Mouse (Mus musculus) lung, embryonic 16.5 days (tissue): Measurements from ENCODE around the gene Tanc1. TPM values are rescaled to one million over a fixed set of nuclear protein-coding genes. Genes with fewer than 3 reads are reported as not detected.

Source experiments
- ATAC-seq: fragments of 200-750 bp; cut with Nextera tagmentation; 2 replicates; pipeline ENCODE4 v1.8.0; 2017; ENCODE audit warnings: low read depth, mild to moderate bottlenecking, moderate library complexity
- H3K27ac ChIP-seq: fragments of 300-500 bp; sonication (generic); 2 replicates; pipeline ENCODE4 v1.5.1; 2014; ENCODE audit warnings: mild to moderate bottlenecking, control low read depth, low read length
- H3K27me3 ChIP-seq: fragments of 300-500 bp; sonication (generic); 2 replicates; pipeline ENCODE4 v1.6.1; 2014; ENCODE audit warnings: low read depth, low read length, mixed read lengths; ENCODE audit not compliant: control insufficient read depth, insufficient read depth
- H3K36me3 ChIP-seq: fragments of 300-500 bp; sonication (generic); 2 replicates; pipeline ENCODE4 v1.6.1; 2014; ENCODE audit warnings: low read length; ENCODE audit not compliant: control insufficient read depth, insufficient read depth
- H3K4me1 ChIP-seq: fragments of 300-500 bp; sonication (generic); replicated peaks from 2 replicates; pipeline ENCODE4 v1.6.1; 2014; ENCODE audit warnings: low read length, mixed read lengths; ENCODE audit not compliant: control insufficient read depth, insufficient read depth
- H3K4me2 ChIP-seq: fragments of 300-500 bp; sonication (generic); 2 replicates; pipeline ENCODE4 v1.6.1; 2014; ENCODE audit warnings: low read depth, low read length, control low read depth
- H3K4me3 ChIP-seq: fragments of 300-500 bp; sonication (generic); 2 replicates; pipeline ENCODE4 v1.5.1; 2014; ENCODE audit warnings: mild to moderate bottlenecking, low read length, control low read depth
- H3K9ac ChIP-seq: fragments of 300-500 bp; sonication (generic); 2 replicates; pipeline ENCODE4 v1.6.1; 2014; ENCODE audit warnings: low read length, control low read depth
- H3K9me3 ChIP-seq: fragments of 300-500 bp; sonication (generic); 2 replicates; pipeline ENCODE4 v1.6.1; 2016; ENCODE audit warnings: low read length; ENCODE audit not compliant: control insufficient read depth
- WGBS: fragments of 180-500 bp; shearing (Covaris S2); extraction: QIAGEN DNeasy Blood & Tissue Kit; methylation state at CpG from one replicate; pipeline ENCODE4 v1.1.7; 2014; 5-methylcytosine and 5-hydroxymethylcytosine counted together
- polyA plus RNA-seq: library from polyadenylated mRNA; unstranded; fragments of >200 nt; fragmentation: Nextera tagmentation; extraction: Ambion mirVana; gene quantifications from 2 replicates; pipeline ENCODE4 v1.2.1, GENCODE M21; 2015

The Tanc1 gene
- polyA plus RNA-seq, 1 experiment from 2014 or later = 33.2 TPM

GRCm38 (mm10) chr2:59733410-59733809 is 121.6 kb downstream of the Tanc1 start:
- Histone ChIP-seq H3K9me3 (no peaks in the 10 kb centered on the region), H3K4me2 (no peak overlapping the region), H3K4me3 (no peak overlapping the region), H3K9ac (no peak overlapping the region), H3K27ac (peak overlapping the region; percentile 64), H3K36me3 (no peaks in the 10 kb centered on the region), H3K4me1 (peaks cover 16% of the 10 kb centered on the region), H3K27me3 (no peaks in the 10 kb centered on the region)
- peak; percentile 74 for ATAC-seq
- 48% methylated on average over 5 of the region's 5 CpGs for WGBS

DNA sequence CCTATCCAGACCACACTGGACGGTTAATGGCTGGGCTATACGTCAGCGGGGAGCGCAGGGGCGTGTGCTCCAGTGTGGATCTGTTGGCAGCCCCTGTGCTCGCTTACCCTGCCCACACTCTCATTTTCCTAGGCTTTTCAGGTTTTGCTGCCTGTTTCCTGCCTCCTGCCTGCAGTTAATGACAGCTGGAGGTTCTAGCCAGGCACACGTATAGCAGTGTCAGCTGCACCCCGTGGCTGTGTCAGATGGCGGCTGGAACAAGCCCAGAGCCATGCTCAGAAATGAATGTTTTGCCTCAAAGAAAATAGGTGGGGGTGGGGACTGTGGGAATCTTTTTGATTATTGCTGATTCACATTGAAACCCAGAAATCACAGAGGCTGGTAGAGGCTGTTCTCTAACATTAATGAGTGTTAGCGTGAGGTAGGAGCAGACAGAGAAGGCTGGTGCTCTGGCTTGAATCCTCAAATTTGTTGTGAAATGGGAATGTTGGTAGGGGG is 124.6 kb downstream of the Tanc1 start:
- Histone ChIP-seq H3K4me1 (peaks cover 16% of the 10 kb centered on the region), H3K36me3 (no peaks in the 10 kb centered on the region), H3K9me3 (no peaks in the 10 kb centered on the region), H3K4me2 (no peak overlapping the region), H3K27ac (peak overlapping the region; percentile 12; the same call in 1 of the 2 replicates), H3K27me3 (no peaks in the 10 kb centered on the region), H3K4me3 (no peak overlapping the region), H3K9ac (no peak overlapping the region)
- 63% methylated on average over 10 of the region's 10 CpGs for WGBS
- ATAC-seq = peak; percentile 56

GRCm38 (mm10) chr2:59737368-59737767 is 125.5 kb downstream of the Tanc1 start:
- Histone ChIP-seq H3K27me3 (no peaks in the 10 kb centered on the region), H3K9me3 (no peaks in the 10 kb centered on the region), H3K9ac (no peak overlapping the region), H3K4me1 (peaks cover 25% of the 10 kb centered on the region), H3K36me3 (no peaks in the 10 kb centered on the region), H3K4me2 (no peak overlapping the region), H3K4me3 (no peak overlapping the region), H3K27ac (no peak overlapping the region)
- 87% methylated on average over 6 of the region's 6 CpGs for WGBS
- no peak for ATAC-seq

GRCm38 (mm10) chr2:59738356-59738755 is 126.5 kb downstream of the Tanc1 start:
- Histone ChIP-seq H3K36me3 (no peaks in the 10 kb centered on the region), H3K4me3 (no peak overlapping the region), H3K4me1 (peaks cover 34% of the 10 kb centered on the region), H3K9ac (no peak overlapping the region), H3K4me2 (no peak overlapping the region), H3K27ac (no peak overlapping the region), H3K27me3 (no peaks in the 10 kb centered on the region), H3K9me3 (no peaks in the 10 kb centered on the region)
- ATAC-seq = no peak
- 82% methylated on average over 5 of the region's 5 CpGs for WGBS

GRCm38 (mm10) chr2:59739036-59739435 is 127.2 kb downstream of the Tanc1 start:
- no peaks in the 10 kb centered on the region for H3K36me3 ChIP-seq
- H3K27ac ChIP-seq = no peak overlapping the region
- H3K9ac ChIP-seq = no peak overlapping the region
- H3K4me1 ChIP-seq = peaks cover 32% of the 10 kb centered on the region
- no peaks in the 10 kb centered on the region for H3K9me3 ChIP-seq
- H3K27me3 ChIP-seq = no peaks in the 10 kb centered on the region
- no peak overlapping the region for H3K4me2 ChIP-seq
- no peak overlapping the region for H3K4me3 ChIP-seq
- no peak for ATAC-seq
- WGBS = 65% methylated on average over 8 of the region's 8 CpGs

GRCm38 (mm10) chr2:59742500-59743116 is 130.8 kb downstream of the Tanc1 start:
- 33% methylated on average over 12 of the region's 12 CpGs for WGBS
- peak; percentile 84 for ATAC-seq

GRCm38 (mm10) chr2:59745428-59745827 is 133.6 kb downstream of the Tanc1 start:
- WGBS = 41% methylated on average over 6 of the region's 6 CpGs
- Histone ChIP-seq H3K9ac (no peak overlapping the region), H3K9me3 (no peaks in the 10 kb centered on the region), H3K27ac (no peak overlapping the region), H3K4me1 (peaks cover 22% of the 10 kb centered on the region), H3K27me3 (no peaks in the 10 kb centered on the region), H3K4me3 (no peak overlapping the region), H3K36me3 (no peaks in the 10 kb centered on the region), H3K4me2 (no peak overlapping the region)
- ATAC-seq = no peak

More at GRCm38 (mm10) chr2:59742500-59743116, 130.8 kb downstream of the Tanc1 start:
- H3K27ac ChIP-seq = peak overlapping the region; percentile 83
- H3K4me2 ChIP-seq = peak overlapping the region; percentile 16; the same call in 1 of the 2 replicates
- no peaks in the 10 kb centered on the region for H3K36me3 ChIP-seq
- H3K4me1 ChIP-seq = peaks cover 22% of the 10 kb centered on the region
- no peaks in the 10 kb centered on the region for H3K27me3 ChIP-seq
- no peak overlapping the region for H3K9ac ChIP-seq
- H3K4me3 ChIP-seq = no peak overlapping the region
- H3K9me3 ChIP-seq = no peaks in the 10 kb centered on the region

DNA sequence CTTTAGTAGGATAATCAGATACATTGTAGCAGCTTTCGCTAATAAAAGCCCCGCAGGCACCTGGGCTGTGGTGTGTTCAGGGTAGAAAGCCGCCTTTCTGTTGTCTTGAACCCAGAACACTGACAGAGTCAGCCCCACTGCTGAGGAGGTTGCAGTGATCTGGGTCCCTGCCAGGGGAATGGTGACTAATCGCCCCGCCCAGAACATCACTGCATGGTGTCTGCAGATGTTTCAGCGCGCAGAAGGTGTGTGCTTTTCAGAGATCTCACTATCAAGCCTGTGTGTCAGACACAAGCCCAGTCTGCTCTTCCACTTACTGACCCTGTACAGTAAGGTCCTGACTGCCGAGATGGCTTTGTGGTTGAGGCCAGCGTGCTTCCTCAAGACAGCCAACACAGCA is 134.2 kb downstream of the Tanc1 start:
- H3K4me2 ChIP-seq = no peak overlapping the region
- no peak overlapping the region for H3K27ac ChIP-seq
- no peak overlapping the region for H3K4me3 ChIP-seq
- no peaks in the 10 kb centered on the region for H3K27me3 ChIP-seq
- no peak for ATAC-seq
- no peak overlapping the region for H3K9ac ChIP-seq
- WGBS = 75% methylated on average over 9 of the region's 9 CpGs
- H3K9me3 ChIP-seq = no peaks in the 10 kb centered on the region
- H3K4me1 ChIP-seq = peaks cover 22% of the 10 kb centered on the region
- H3K36me3 ChIP-seq = no peaks in the 10 kb centered on the region

DNA sequence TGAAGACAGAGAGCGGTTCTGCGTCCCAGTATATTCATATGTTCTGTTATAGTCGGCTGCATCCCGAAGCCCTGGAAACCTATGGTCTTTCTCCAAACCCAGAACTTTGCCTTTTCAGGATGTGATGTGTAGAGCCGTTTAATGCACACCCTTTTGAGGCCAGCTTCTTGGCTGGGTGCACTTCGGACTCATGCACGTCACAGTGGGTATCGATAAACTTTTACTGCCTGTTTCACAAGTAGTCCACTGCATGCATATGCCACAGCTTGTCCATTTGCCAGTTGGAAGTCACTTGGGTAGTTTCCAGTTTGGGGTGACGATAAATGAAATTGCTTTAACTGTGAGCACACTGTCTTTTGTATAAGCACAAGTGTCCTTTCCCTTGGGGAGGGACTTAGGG is 135.9 kb downstream of the Tanc1 start:
- no peak overlapping the region for H3K27ac ChIP-seq
- H3K4me3 ChIP-seq = no peak overlapping the region
- WGBS = 82% methylated on average over 9 of the region's 9 CpGs
- no peaks in the 10 kb centered on the region for H3K9me3 ChIP-seq
- ATAC-seq = no peak
- no peak overlapping the region for H3K9ac ChIP-seq
- no peak overlapping the region for H3K4me2 ChIP-seq
- peaks cover 9% of the 10 kb centered on the region for H3K4me1 ChIP-seq
- H3K27me3 ChIP-seq = no peaks in the 10 kb centered on the region
- no peaks in the 10 kb centered on the region; the same call in none of the 2 replicates for H3K36me3 ChIP-seq
